Mouse (Mus musculus): ENCODE results near the gene Son. TPM values are rescaled to one million over a fixed set of nuclear protein-coding genes. Genes with fewer than 3 reads are reported as not detected.
"Not testable (repeated sequence)": the region's sequence is repeated elsewhere in the genome, so short reads cannot be mapped to it uniquely, and the experiment has no call there.

Gene Son
- total RNA-seq, 1 experiment from 2014 or later: 583 TPM

DNA sequence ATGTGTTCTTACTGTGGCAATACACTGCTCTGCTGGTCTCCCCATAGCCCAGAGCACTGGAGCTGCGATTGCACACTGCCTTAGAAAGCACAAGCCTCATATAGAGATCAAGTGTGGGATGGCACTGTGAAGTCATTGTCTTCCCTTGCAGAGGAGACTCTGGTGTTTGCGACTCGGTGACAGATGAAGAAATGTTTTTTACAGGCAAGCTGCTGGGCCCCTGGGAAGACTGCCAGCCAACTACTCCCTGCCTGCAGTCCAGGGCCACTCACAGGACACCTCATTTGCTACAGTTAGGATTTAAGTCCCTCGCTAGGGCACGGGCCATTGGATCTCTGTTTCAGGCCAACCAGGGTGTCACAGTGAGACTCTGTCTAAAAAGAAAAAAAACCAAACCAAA is 14.9 kb upstream of the Son start:
- ATAC-seq (ENCODE audit: extremely low read depth, insufficient number of reproducible peaks, low FRiP score, poor library complexity, severe bottlenecking): no peak

DNA sequence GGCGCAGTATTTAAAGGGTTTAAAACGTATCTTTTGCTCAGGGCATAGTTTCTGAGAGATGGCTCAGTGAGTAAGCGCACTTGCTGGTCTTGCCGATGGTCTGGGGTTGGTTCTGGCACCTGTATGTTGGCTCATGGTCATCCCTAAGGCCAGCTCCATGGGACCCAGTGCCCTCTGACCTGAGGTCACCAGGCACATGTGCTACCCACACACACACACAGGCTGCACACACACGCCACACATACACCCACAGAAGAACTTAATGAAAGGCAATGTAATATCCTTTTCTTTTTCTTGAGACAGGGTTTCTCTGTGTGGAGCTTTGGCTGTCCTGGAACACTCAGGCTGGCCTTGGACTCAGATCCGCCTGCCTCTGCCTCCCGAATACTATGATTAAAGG is 14.4 kb upstream of the Son start:
- ATAC-seq (ENCODE audit: extremely low read depth, insufficient number of reproducible peaks, low FRiP score, poor library complexity, severe bottlenecking): no peak

GRCm38 (mm10) chr16:91633641-91634040 is 13.7 kb upstream of the Son start:
- peak; percentile 60 for ATAC-seq (ENCODE audit: extremely low read depth, insufficient number of reproducible peaks, low FRiP score, poor library complexity, severe bottlenecking)

GRCm38 (mm10) chr16:91639161-91639560 is 8.1 kb upstream of the Son start:
- ATAC-seq (ENCODE audit: extremely low read depth, insufficient number of reproducible peaks, low FRiP score, poor library complexity, severe bottlenecking): no peak

- no peak for ATAC-seq (ENCODE audit: extremely low read depth, insufficient number of reproducible peaks, low FRiP score, poor library complexity, severe bottlenecking)
Observed at GRCm38 (mm10) chr16:91639636-91640035, 7.7 kb upstream of the Son start.

DNA sequence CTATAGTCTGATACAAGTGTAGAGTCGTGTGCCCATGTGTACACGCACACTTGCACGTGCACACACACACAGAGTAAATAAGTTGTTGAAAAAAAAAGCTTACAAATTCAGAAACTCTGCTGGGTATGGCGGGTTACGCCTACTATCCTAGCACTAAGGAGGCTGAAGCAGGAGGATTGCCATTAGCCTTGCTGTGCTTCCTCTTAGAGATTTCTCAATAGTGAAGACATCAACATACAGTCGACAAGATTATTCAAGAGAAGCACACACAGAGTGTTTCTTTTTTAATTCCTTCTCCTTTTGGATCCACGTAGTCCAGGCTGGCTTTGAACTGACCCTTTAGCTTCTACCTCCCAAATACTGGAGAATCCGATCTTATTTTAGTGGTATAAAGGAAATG is 7.1 kb upstream of the Son start:
- 0 out of 2 replicates have a peak, but pooled peaks have one; percentile 51 for ATAC-seq (ENCODE audit: extremely low read depth, insufficient number of reproducible peaks, low FRiP score, poor library complexity, severe bottlenecking)

DNA sequence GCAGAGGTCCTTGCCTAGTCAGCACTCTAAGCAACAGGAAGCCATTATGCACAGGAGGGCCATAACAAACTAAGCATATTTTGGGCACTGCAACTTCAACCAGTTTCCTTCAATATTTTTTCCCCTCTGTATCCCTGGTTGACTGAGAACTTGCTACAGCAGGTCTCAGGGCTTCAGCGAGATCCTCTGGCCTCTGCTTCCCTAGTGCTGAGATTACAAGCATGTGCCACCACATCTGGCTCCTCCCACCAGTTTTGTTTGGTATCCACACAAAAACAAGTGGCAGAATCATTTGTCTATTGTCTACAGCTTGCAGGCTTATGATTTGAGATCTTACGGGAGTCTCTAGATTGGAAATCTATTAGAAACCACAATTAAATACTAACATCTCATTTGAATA is 2.4 kb upstream of the Son start:
- ATAC-seq (ENCODE audit: extremely low read depth, insufficient number of reproducible peaks, low FRiP score, poor library complexity, severe bottlenecking): no peak

DNA sequence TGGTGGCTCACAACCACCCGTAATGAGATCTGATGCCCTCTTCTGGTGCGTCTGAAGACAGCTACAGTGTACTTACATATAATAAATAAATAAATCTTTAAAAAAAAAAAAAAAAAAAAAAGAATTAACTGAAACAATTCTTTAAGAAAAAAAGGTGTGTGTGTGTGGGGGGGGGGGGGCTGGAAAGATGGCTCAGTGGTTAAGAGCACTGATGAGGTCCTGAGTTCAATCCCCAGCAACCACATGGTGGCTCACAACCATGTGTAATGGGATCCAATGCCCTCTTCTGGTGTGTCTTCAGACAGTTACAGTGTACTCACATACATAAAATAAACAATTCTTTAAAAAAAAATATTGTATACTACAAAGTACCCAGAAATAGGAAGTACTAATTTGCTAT is 1.9 kb upstream of the Son start:
- ATAC-seq (ENCODE audit: extremely low read depth, insufficient number of reproducible peaks, low FRiP score, poor library complexity, severe bottlenecking): not testable (repeated sequence)

- ATAC-seq (ENCODE audit: extremely low read depth, insufficient number of reproducible peaks, low FRiP score, poor library complexity, severe bottlenecking): no peak
Observed at GRCm38 (mm10) chr16:91645995-91646602, 1.2 kb upstream of the Son start.

GRCm38 (mm10) chr16:91646681-91647419 is 456 bp upstream of the Son start, which contains the start of gene Gart:
TSS of gene Gart (minus strand) at chr16:91646952.
- ATAC-seq (ENCODE audit: extremely low read depth, insufficient number of reproducible peaks, low FRiP score, poor library complexity, severe bottlenecking): peak; percentile 69

- ATAC-seq (ENCODE audit: extremely low read depth, insufficient number of reproducible peaks, low FRiP score, poor library complexity, severe bottlenecking): no peak
Observed at GRCm38 (mm10) chr16:91648220-91648550, 879 bp downstream of the Son start.

- no peak for ATAC-seq (ENCODE audit: extremely low read depth, insufficient number of reproducible peaks, low FRiP score, poor library complexity, severe bottlenecking)
Observed at GRCm38 (mm10) chr16:91649246-91649645, 1.9 kb downstream of the Son start.

- no peak for ATAC-seq (ENCODE audit: extremely low read depth, insufficient number of reproducible peaks, low FRiP score, poor library complexity, severe bottlenecking)
Observed at GRCm38 (mm10) chr16:91649781-91650180, 2.5 kb downstream of the Son start.

- no peak for ATAC-seq (ENCODE audit: extremely low read depth, insufficient number of reproducible peaks, low FRiP score, poor library complexity, severe bottlenecking)
Observed at GRCm38 (mm10) chr16:91652191-91652590, 4.9 kb downstream of the Son start.

DNA sequence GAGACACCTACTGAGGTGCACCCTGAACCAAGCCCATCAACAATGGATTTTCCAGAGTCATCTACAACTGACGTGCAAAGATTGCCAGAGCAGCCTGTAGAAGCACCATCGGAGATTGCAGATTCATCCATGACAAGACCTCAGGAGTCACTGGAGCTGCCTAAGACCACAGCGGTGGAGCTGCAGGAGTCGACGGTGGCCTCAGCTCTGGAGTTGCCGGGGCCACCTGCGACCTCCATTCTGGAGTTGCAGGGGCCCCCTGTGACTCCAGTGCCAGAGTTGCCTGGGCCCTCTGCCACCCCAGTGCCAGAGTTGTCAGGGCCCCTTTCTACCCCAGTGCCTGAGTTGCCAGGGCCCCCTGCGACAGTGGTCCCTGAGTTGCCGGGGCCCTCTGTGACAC is 8.0 kb downstream of the Son start:
- ATAC-seq (ENCODE audit: extremely low read depth, insufficient number of reproducible peaks, low FRiP score, poor library complexity, severe bottlenecking): no peak

DNA sequence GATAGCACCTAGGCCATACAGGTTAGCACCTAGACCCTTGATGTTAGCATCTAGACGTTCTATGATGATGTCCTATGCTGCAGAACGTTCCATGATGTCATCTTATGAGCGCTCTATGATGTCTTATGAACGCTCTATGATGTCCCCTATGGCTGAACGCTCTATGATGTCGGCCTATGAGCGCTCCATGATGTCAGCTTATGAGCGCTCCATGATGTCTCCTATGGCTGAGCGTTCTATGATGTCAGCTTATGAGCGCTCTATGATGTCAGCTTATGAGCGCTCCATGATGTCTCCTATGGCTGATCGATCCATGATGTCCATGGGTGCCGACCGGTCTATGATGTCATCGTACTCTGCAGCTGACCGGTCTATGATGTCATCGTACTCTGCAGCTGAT is 10.0 kb downstream of the Son start:
- no peak for ATAC-seq (ENCODE audit: extremely low read depth, insufficient number of reproducible peaks, low FRiP score, poor library complexity, severe bottlenecking)

DNA sequence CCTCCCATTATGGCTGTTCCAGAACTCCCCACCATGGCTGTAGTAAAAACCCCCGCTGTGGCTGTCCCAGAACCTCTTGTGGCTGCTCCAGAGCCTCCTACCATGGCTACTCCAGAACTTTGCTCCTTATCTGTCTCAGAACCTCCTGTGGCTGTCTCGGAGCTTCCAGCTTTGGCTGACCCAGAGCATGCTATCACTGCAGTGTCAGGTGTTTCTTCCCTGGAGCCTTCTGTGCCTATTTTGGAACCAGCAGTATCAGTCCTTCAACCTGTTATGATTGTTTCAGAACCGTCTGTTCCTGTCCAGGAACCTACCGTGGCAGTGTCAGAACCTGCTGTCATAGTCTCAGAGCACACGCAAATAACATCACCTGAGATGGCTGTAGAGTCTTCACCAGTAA is 11.2 kb downstream of the Son start:
- ATAC-seq (ENCODE audit: extremely low read depth, insufficient number of reproducible peaks, low FRiP score, poor library complexity, severe bottlenecking): no peak

DNA sequence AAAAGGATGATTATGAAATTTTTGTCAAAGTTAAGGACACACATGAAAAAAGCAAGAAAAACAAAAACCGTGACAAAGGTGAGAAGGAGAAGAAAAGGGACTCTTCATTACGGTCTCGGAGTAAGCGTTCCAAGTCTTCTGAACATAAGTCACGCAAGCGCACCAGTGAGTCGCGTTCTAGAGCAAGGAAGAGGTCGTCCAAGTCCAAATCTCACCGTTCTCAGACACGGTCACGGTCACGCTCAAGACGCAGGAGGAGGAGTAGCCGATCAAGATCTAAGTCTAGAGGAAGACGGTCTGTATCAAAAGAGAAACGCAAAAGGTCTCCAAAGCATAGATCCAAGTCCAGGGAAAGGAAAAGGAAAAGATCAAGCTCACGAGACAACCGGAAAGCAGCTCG is 12.5 kb downstream of the Son start:
- ATAC-seq (ENCODE audit: extremely low read depth, insufficient number of reproducible peaks, low FRiP score, poor library complexity, severe bottlenecking): no peak

DNA sequence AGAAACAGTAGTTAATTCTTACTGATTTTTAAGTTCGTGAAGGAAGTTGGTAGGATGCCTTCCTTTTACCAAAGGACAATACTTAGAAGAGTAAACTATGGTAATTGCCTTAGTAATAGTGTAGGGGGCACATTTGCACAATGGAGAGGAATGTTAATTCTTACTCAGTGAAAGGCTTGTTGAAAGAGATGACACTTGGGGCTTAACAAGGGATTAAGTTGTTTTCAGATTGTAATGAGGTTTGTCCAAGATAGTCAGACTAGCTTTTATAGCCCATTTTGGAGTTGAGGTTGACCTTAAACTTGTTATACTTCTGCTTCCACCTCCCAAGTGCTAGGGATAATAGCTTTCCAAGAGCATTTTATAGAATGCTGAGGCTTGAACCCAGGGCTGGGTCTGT is 14.1 kb downstream of the Son start:
- no peak for ATAC-seq (ENCODE audit: extremely low read depth, insufficient number of reproducible peaks, low FRiP score, poor library complexity, severe bottlenecking)

DNA sequence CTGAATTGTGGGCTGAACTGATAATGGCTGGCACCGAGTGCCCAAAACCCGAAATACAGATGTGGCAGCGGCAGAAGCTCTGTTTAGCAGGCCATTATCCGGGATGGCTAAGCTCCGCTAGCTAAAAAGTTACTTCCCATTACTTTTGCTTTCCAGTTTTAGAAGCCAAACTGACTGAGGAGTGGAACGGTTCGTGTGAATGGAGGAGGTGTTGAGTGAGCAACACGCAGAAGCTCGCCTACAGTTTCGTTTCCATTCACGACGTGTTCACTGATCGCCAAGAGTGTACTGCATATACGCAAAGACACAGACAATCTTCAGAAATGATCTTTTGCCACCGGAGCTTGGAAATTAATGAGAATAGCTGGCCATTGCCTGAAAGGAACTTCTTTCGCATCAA is 15.0 kb downstream of the Son start:
- no peak for ATAC-seq (ENCODE audit: extremely low read depth, insufficient number of reproducible peaks, low FRiP score, poor library complexity, severe bottlenecking)

- ATAC-seq (ENCODE audit: extremely low read depth, insufficient number of reproducible peaks, low FRiP score, poor library complexity, severe bottlenecking): no peak
Observed at GRCm38 (mm10) chr16:91663795-91664194, 16.5 kb downstream of the Son start.

Data from neutrophil, adult 5-6 weeks (primary cell).